Mouse (Mus musculus): ENCODE measurements around the gene Prr14.

The Prr14 gene

DNA sequence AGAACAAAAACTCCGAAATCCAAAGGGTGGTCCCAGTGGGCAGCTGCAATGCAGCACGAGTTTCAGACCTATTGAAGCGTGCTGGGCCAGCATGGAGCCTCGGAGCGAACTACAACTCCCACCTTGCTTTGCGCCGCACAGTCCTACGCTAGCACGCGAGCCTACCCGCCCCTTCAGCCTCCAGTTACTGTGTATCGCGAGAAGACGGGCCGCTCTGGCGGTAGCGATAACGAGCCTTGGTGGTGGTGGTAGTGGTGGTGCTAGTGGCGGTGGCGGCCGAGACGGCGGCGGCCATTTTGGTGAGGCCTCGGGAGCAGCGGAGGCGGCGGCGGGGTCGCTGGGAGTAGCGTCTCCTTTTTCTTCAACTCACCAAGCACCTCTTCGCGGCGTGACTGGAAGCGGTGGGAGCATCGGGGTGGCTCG, 52.4 kb downstream of the Prr14 start, which contains the start of gene Srcap:
Gene Srcap, plus strand, starts transcription at position 176 of the 423 bp plus-strand sequence.
- no peak for DNase-seq (ENCODE audit: extremely low spot score, low spot score)

DNA sequence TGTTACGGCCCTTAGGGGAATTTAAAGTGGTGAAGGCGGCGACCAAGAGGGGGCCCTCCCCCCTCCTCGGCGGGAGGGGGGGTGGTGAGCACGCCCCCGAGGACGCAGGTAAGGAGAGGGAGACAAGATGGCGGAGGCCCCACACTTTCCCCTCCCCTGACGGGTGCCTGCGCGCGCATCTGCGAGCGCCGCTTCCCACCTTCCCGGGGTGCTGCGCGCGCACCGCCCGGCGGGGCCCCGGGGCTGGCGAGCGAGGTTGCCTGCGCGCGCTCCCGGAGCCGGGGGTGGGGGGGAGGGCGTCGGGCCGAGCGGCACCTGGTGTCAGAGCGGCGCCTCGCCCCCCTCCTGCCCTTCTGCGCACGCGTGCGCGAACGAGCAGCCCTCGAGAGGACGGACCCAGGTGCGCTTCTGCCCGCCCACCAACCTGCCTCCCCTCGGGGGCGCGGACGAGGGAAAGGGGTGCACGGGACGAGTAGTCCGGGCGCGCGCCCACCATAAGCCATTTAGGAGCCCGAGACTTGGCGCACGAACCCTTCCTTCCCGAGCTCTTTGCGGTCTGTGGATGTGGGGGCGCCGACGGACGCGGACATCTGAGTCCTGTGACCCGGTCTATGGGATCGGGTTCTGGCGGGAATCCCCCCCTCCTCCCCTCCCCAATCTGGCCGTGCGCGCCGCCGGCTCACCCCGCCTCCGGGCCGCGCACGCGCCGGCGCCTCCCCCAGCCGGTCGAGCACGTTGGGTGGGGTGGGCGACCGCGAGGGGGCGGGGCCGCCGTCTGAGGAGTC, 53.0 kb downstream of the Prr14 start:
- DNase-seq (ENCODE audit: extremely low spot score, low spot score), result peak; percentile 95

DNA sequence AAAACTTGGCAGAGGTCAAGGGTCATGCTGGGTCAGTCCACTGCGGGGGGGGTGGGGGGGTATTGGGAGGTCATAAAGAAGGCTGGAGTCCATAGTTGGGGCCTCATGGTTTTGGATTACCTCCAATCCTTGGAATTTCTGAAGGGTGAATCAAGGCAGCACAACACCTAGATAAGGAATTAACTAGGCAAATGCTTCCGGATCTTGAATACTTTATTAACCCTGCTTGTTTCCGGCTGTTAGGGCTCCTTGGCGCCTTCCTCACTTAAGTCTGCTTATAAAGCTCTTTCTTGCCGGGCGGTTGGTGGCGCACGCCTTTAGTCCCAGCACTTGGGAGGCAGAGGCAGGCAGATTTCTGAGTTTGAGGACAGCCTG, 53.6 kb downstream of the Prr14 start:
- DNase-seq (ENCODE audit: extremely low spot score, low spot score), result no peak

DNA sequence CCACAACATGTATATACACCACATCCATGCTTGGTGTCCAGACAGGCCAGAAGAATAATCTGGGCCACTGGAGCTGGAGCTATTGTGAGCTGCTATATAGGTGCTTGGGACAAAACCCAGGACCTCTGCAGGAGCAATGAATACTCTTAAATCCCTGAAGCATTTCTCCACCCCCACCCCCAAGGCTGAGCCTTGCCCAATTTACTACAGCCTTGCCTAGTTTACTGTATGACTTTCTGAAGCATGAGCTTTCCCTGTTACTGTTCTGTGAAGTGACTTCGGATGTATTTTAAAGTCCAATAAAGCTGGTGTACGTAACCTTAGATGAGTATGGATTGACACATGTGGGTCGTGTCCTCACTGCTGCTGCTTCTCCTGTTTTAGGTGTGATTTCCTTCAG, 54.4 kb downstream of the Prr14 start:
- no peak for DNase-seq (ENCODE audit: extremely low spot score, low spot score)

DNA sequence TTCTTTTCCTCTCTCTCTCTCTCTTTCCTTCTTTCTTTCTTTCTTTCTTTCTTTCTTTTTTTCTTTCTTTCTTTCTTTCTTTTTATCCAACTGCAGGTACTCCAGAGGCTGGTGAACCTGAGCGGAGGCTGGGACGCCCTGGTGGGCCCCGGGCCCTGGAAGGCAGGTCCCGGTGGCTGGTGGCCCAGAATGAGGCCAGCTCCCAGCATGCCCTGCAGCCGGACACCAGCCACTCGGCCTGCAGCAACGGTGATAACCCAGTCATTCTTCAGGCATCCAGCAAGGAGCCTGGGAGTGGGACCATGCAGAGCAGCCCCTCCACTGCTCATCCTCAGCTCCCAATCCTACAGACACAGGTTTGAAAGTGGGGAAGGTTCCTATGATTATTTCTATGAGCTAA, 56.4 kb downstream of the Prr14 start:
- DNase-seq (ENCODE audit: extremely low spot score, low spot score), result no peak

DNA sequence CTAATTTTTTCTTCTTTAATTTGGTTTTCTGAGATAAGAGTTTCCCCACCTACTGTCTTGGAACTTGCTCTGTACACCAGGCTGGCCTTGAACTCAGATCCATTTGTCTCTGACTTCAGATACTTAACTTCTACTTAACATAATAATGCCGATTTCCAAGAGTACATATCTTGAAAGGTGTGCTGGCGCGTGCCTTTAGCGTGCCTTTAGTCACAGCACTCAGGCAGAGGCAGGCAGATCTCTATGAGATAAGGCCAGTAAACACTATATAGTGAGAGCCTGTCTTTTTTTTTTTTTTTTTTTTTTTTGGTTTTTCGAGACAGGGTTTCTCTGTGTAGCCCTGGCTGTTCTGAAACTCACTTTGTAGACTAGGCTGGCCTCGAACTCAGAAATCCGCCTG, 56.9 kb downstream of the Prr14 start:
- DNase-seq (ENCODE audit: extremely low spot score, low spot score), result no peak

DNA sequence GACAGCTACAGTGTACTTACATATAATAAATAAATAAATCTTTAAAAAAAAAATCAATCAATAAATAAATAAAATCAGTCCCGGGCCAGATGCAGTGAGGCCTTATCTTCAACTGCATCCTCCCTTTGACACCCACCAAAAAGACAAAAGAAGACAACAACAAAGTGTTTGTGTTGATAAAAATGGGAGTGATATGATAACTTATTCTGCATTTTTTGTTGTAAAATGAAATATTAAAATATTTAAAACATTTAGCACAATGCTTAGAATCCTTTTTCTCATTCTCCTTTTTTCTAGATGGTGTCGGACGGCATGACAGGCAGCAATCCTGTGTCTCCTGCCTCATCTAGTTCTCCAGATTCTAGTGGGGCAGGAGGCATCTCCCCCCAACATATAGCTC, 59.9 kb downstream of the Prr14 start, which contains the start of gene Gm42715:
Gene Gm42715, plus strand, starts transcription at position 301 of the 400 bp plus-strand sequence.
- DNase-seq (ENCODE audit: extremely low spot score, low spot score), result no peak
